Mouse (Mus musculus) myocyte (in vitro differentiated cells): ENCODE data around the gene Lrrc34.

Experiments
- CEBPB ChIP-seq: IDR thresholded peaks from 2 replicates; pipeline ENCODE4 v1.6.1; 2011; ENCODE audit warnings: mild to moderate bottlenecking, moderate library complexity; ENCODE audit not compliant: poor library complexity, insufficient read depth, severe bottlenecking
- E2F4 ChIP-seq: IDR thresholded peaks from one replicate; pipeline ENCODE4 v1.6.1; 2011; ENCODE audit warnings: mild to moderate bottlenecking, control low read depth, moderate library complexity; ENCODE audit not compliant: insufficient read depth
- MAX ChIP-seq: IDR thresholded peaks from one replicate; pipeline ENCODE4 v1.6.1; 2011; ENCODE audit warnings: low read depth, mild to moderate bottlenecking, control low read depth
- POLR2A ChIP-seq: IDR thresholded peaks from one replicate; pipeline ENCODE4 v1.6.1; 2011; ENCODE audit warnings: low read depth, mild to moderate bottlenecking, control low read depth, moderate library complexity; ENCODE audit not compliant: insufficient read length
- POLR2AphosphoS2 ChIP-seq: IDR thresholded peaks from one replicate; pipeline ENCODE4 v1.6.1; 2011; ENCODE audit warnings: low read depth, control low read depth; ENCODE audit not compliant: insufficient read length
- TCF12 ChIP-seq: IDR thresholded peaks from one replicate; pipeline ENCODE4 v1.6.1; 2011; ENCODE audit warnings: mild to moderate bottlenecking, control low read depth; ENCODE audit not compliant: poor library complexity, insufficient read depth, severe bottlenecking
- TCF3 ChIP-seq: IDR thresholded peaks from one replicate; pipeline ENCODE4 v1.6.1; 2011; ENCODE audit warnings: low read depth, control low read depth; ENCODE audit not compliant: insufficient read length
- USF1 ChIP-seq: IDR thresholded peaks from one replicate; pipeline ENCODE4 v1.6.1; 2011; ENCODE audit warnings: low read depth, mild to moderate bottlenecking, control low read depth, moderate library complexity

DNA sequence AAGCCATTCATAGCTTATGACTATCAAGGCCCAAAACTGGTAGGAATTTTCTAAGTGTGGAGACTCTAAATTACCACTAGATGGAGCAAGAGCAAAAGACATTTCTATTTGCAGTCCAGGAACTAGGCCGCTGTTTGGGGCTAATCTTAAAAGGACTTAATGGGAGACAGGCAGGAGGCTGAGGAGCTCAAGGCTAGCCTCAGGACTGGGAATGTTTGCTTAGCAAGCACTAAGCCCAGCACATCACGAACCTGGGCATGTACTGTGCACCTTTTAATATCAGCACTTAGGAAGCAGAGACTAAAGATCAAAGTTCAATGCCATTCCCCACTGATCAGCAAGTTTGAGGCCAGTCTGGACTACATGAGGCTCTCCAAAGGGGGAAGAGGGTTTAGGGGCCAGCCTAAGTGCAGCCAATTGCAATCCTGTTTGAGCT, 55.2 kb downstream of the Lrrc34 start:
- TF ChIP-seq POLR2A = no peak
- no peak for TF ChIP-seq POLR2AphosphoS2
- no peak for TF ChIP-seq USF1
- TF ChIP-seq MAX = no peak
- no peak for TF ChIP-seq TCF3
- TF ChIP-seq E2F4 = no peak
- no peak for TF ChIP-seq TCF12
- no peak for TF ChIP-seq CEBPB
